Mouse (Mus musculus) limb, embryonic 14.5 days (tissue): ENCODE results near the gene Psmd5. TPM values are rescaled to one million over a fixed set of nuclear protein-coding genes. Genes with fewer than 3 reads are reported as not detected.
"Not testable (repeated sequence)": the region's sequence is repeated elsewhere in the genome, so short reads cannot be mapped to it uniquely, and the experiment has no call there.

Source experiments
- ATAC-seq: fragments of 200-750 bp; cut with Nextera tagmentation; 2 replicates; pipeline ENCODE4 v1.8.0; 2017; ENCODE audit warnings: low read depth, moderate number of reproducible peaks, moderate TSS enrichment; ENCODE audit not compliant: low FRiP score
- DNase-seq: peaks from one replicate; pipeline ENCODE4 v3.0.0-alpha.2; 2015; ENCODE audit warnings: low spot score
- H3K27ac ChIP-seq: fragments of 300-500 bp; sonication (generic); replicated peaks from 2 replicates; pipeline ENCODE4 v1.5.1; 2014; ENCODE audit warnings: low read depth, mild to moderate bottlenecking, low read length, moderate library complexity, mixed read lengths
- H3K27me3 ChIP-seq: fragments of 300-500 bp; sonication (generic); 2 replicates; pipeline ENCODE4 v1.6.1; 2014; ENCODE audit warnings: low read length, mixed read lengths; ENCODE audit not compliant: control insufficient read depth, insufficient read depth
- H3K36me3 ChIP-seq: fragments of 300-500 bp; sonication (generic); 2 replicates; pipeline ENCODE4 v1.6.1; 2014; ENCODE audit warnings: mild to moderate bottlenecking, low read length, moderate library complexity, mixed read lengths; ENCODE audit not compliant: control insufficient read depth, insufficient read depth
- H3K4me1 ChIP-seq: fragments of 300-500 bp; sonication (generic); 2 replicates; pipeline ENCODE4 v1.6.1; 2014; ENCODE audit warnings: antibody characterized with exemption, low read length, mixed read lengths; ENCODE audit not compliant: control insufficient read depth, insufficient read depth
- H3K4me2 ChIP-seq: fragments of 300-500 bp; sonication (generic); replicated peaks from 2 replicates; pipeline ENCODE4 v1.6.1; 2014; ENCODE audit warnings: low read depth, mild to moderate bottlenecking, low read length, moderate library complexity; ENCODE audit not compliant: severe bottlenecking
- H3K4me3 ChIP-seq: fragments of 300-500 bp; sonication (generic); replicated peaks from 2 replicates; pipeline ENCODE4 v1.5.1; 2014; ENCODE audit warnings: low read length
- H3K9ac ChIP-seq: fragments of 300-500 bp; sonication (generic); 2 replicates; pipeline ENCODE4 v1.6.1; 2014; ENCODE audit warnings: mild to moderate bottlenecking, low read depth, low read length, moderate library complexity; ENCODE audit not compliant: severe bottlenecking
- H3K9me3 ChIP-seq: fragments of 300-500 bp; sonication (generic); 2 replicates; pipeline ENCODE4 v1.6.1; 2016; ENCODE audit warnings: low read length; ENCODE audit not compliant: control insufficient read depth
- POLR2A ChIP-seq: fragments of 200-500 bp; IDR thresholded peaks from 2 replicates; pipeline ENCODE4 v1.8.0; 2012; ENCODE audit warnings: inconsistent platforms, mild to moderate bottlenecking, moderate library complexity, borderline replicate concordance; ENCODE audit not compliant: insufficient read depth, insufficient read length; ENCODE audit errors: extremely low read depth
- WGBS: fragments of 180-500 bp; shearing (Covaris S2); extraction: QIAGEN DNeasy Blood & Tissue Kit; methylation state at CpG from one replicate; pipeline ENCODE4 v1.1.7; 2014; 5-methylcytosine and 5-hydroxymethylcytosine counted together
- polyA plus RNA-seq, 2 experiments: library from polyadenylated mRNA; depleted of rRNA in 1 of 2; stranded (reverse) in 1 of 2; unstranded in 1 of 2; fragments of >200 nt; fragmentation: Nextera tagmentation in 1 of 2; extraction: Ambion mirVana in 1 of 2; gene quantifications; 2 replicates each; pipeline versions ENCODE4 v1.2.1 to v1.2.3; 2012 to 2014

The Psmd5 gene
- polyA plus RNA-seq, 2 experiments = 50.5 to 105 TPM

DNA sequence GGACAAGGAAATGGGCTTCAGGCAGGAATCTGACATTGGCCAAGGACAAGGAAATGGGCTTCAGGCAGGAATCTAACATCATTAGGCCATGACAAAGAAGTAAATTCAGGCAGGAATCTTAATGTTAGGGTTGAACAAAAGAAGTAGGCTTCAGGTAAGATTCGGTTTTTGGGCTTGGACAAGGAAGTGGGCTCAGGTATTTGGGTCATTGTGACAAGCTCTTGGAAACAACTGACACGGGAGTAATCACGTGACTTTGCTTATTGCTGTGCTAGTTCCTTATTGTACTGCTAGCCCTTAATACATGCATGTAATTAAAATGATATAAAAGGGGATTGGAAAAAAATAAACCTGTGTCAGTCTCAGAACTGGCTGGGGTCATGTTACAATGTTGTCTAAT lies 39.1 kb downstream of the Psmd5 start:
- DNase-seq = no peak

DNA sequence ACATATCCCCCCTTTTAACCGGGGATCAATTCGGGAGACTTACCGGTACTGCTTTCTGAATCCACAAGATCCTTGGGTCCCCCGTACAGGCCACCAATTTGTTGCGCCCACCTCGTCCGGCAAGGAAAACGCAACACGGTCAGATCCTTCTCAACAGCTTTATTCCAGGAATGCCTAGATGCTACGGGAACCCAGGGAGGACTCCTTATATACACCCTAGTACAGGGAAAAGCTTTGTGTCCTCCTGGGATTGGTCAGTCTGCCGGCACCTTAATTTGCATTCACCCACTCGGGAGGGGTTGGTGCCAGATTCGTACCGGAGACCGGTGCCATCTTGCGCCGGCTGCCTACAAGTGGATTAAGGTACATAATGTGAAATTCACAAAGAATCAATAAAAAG lies 41.1 kb downstream of the Psmd5 start:
- Histone ChIP-seq H3K4me2 (no peak overlapping the region), H3K4me1 (no peaks in the 10 kb centered on the region), H3K9ac (no peak overlapping the region), H3K27me3 (no peaks in the 10 kb centered on the region), H3K36me3 (no peaks in the 10 kb centered on the region), H3K4me3 (no peak overlapping the region), H3K27ac (no peak overlapping the region), H3K9me3 (no peaks in the 10 kb centered on the region; the same call in 1 of the 2 replicates)
- DNase-seq = no peak
- no peak for TF ChIP-seq POLR2A
- ATAC-seq = no peak
- 89% methylated on average over 17 of the region's 17 CpGs for WGBS

More for the DNA sequence above, 39.1 kb downstream of the Psmd5 start:
- Histone ChIP-seq H3K36me3 (no peaks in the 10 kb centered on the region), H3K27me3 (no peaks in the 10 kb centered on the region), H3K27ac (no peak overlapping the region), H3K4me3 (no peak overlapping the region), H3K9me3 (no peaks in the 10 kb centered on the region), H3K4me1 (no peaks in the 10 kb centered on the region), H3K4me2 (no peak overlapping the region), H3K9ac (no peak overlapping the region)
- 75% methylated on average over 3 of the region's 3 CpGs for WGBS
- TF ChIP-seq POLR2A = no peak
- no peak for ATAC-seq

GRCm38 (mm10) chr2:34832766-34833457 lies 41.9 kb downstream of the Psmd5 start, which contains the start of gene Gm34653:
Gene Gm34653 (plus strand): TSS chr2:34833007.
- 67% methylated on average over 11 of the region's 11 CpGs for WGBS
- not testable (repeated sequence) for H3K9ac ChIP-seq

DNA sequence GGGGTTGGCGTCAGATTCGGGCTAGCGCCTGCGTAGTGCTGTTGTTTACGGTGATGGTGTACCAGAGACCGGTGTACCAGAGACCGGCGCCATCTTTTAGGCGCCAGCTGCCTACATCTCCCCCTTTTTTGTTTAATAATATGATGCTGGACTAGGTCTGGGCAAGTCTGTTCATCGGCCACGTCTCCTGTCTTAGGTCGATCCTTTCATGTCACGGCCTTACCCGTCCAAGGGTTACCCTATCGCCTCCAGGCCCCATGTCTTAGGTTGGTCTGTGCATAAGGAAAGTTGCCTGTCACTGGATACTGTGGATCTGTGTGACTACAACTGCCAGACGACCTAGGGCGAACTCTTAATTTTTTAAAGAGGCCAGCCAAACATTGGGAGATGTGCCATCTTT lies 44.7 kb downstream of the Psmd5 start:
- not testable (repeated sequence) for H3K4me2 ChIP-seq, H3K27me3 ChIP-seq, H3K9ac ChIP-seq, H3K9me3 ChIP-seq, ATAC-seq, H3K4me1 ChIP-seq, H3K27ac ChIP-seq, DNase-seq, H3K4me3 ChIP-seq, H3K36me3 ChIP-seq
- WGBS = 95% methylated on average over 16 of the region's 17 CpGs

More at GRCm38 (mm10) chr2:34832766-34833457, 41.9 kb downstream of the Psmd5 start, which contains the start of gene Gm34653:
- H3K9me3 ChIP-seq, H3K27ac ChIP-seq, ATAC-seq, H3K27me3 ChIP-seq, H3K36me3 ChIP-seq, H3K4me2 ChIP-seq, H3K4me1 ChIP-seq, H3K4me3 ChIP-seq, DNase-seq: not testable (repeated sequence)

- no peaks in the 10 kb centered on the region; the same call in 1 of the 2 replicates for H3K9me3 ChIP-seq
- H3K4me1 ChIP-seq = peaks cover 9% of the 10 kb centered on the region
- no peak overlapping the region for H3K4me2 ChIP-seq
- 85% methylated on average over 1 of the region's 1 CpGs for WGBS
- no peak for ATAC-seq
- H3K9ac ChIP-seq = no peak overlapping the region
- no peaks in the 10 kb centered on the region for H3K27me3 ChIP-seq
- no peak overlapping the region for H3K27ac ChIP-seq
- no peak for DNase-seq
- H3K36me3 ChIP-seq = no peaks in the 10 kb centered on the region
- no peak for TF ChIP-seq POLR2A
- H3K4me3 ChIP-seq = no peak overlapping the region
Observed at GRCm38 (mm10) chr2:34828026-34828425, 46.7 kb downstream of the Psmd5 start.

DNA sequence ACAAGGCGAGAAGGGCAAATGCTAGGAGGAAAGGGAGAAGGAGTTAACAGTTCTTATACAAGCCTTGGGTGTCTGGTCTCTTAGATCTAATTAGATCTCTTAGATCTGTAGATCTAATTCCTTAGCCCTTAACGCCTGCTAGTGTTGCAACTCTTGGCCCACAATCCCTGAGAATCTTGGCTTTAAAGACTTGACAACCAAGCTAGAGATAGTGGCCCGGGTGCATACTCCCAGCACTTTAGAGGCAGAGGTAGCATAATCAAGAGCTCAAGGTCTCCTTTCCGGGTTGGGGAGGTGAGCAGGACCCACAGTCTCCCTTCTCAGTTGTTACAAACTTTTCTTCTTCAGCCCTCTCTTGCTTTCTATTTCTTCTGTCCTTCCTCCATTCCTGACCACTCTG lies 47.2 kb downstream of the Psmd5 start:
- H3K36me3 ChIP-seq = 0 out of 2 replicates have a peak, but pooled peaks cover 2% of the 10 kb centered on the region
- no peak overlapping the region for H3K4me2 ChIP-seq
- peaks cover 9% of the 10 kb centered on the region for H3K4me1 ChIP-seq
- H3K4me3 ChIP-seq = no peak overlapping the region
- no peak for DNase-seq
- 88% methylated on average over 4 of the region's 4 CpGs for whole genome bisulfite sequencing
- no peak for ATAC-seq
- H3K27me3 ChIP-seq = no peaks in the 10 kb centered on the region
- H3K9ac ChIP-seq = no peak overlapping the region
- no peak overlapping the region for H3K27ac ChIP-seq
- no peak for TF ChIP-seq POLR2A
- H3K9me3 ChIP-seq = no peaks in the 10 kb centered on the region; the same call in 1 of the 2 replicates
